Mouse (Mus musculus): ENCODE measurements around the gene Trmt1. TPM values are rescaled to one million over a fixed set of nuclear protein-coding genes. Genes with fewer than 3 reads are reported as not detected.

The Trmt1 gene
- total and polyA plus RNA-seq, 3 experiments = 77.0 to 160 (median 157) TPM

DNA sequence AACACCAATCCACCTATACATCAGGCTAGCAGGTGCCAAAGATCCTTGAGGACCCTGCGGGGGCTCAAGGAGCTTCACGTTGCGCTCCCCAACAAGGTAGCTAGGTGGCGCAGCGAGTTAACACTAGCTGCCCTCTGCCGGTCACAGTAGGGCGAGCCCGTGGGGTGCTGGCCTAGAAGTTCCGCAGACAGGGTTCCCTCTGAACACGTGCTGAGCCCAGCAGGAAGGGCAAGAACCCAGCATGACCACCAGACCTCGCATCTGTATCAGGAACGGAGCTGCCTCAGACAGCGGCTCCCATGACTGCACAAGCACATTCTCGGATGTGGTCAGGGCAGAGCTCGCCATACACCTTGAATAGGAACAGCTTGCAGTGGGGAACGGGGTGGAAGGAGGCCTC lies 51.5 kb downstream of the Trmt1 start (continued):
- TF ChIP-seq IRF4 (IDR thresholded peaks at IDR 0.05; ENCODE audit: low read depth, low read length) (no peak), KAT2A (IDR thresholded peaks at IDR 0.05; ENCODE audit: insufficient replicate concordance, low read length) (no peak), POLR2A (IDR thresholded peaks at IDR 0.05; ENCODE audit: low read depth, low read length) (no peak), GABPA (IDR thresholded peaks at IDR 0.05; ENCODE audit: insufficient replicate concordance, low read depth, low read length) (no peak), ETS1 (conservative IDR thresholded peaks at IDR 0.05; ENCODE audit: low read depth, low read length) (no peak), NELFE (IDR thresholded peaks at IDR 0.05; ENCODE audit: low read depth, low read length) (peak; percentile 80; the same call in 1 of the 2 replicates), PAX5 (IDR thresholded peaks at IDR 0.05; ENCODE audit: low read length) (no peak), NRF1 (IDR thresholded peaks at IDR 0.05; ENCODE audit: low read depth, low read length) (no peak), MAZ (IDR thresholded peaks at IDR 0.05; ENCODE audit: low read depth, low read length) (0 out of 2 replicates have a peak, but pooled peaks have one; percentile 45), USF1 (IDR thresholded peaks at IDR 0.05; ENCODE audit: low read depth, low read length) (peak; percentile 6; the same call in 1 of the 2 replicates), MXI1 (IDR thresholded peaks at IDR 0.05; ENCODE audit: low read depth, low read length) (peak; percentile 85), RAD21 (IDR thresholded peaks at IDR 0.05; ENCODE audit: low read depth, low read length) (peak; percentile 75), SMC3 (IDR thresholded peaks at IDR 0.05; ENCODE audit: low read depth, low read length) (peak; percentile 96), ZNF384 (IDR thresholded peaks at IDR 0.05; ENCODE audit: low read depth, low read length) (no peak; the same call in 1 of the 2 replicates), UBTF (IDR thresholded peaks at IDR 0.05; ENCODE audit: low read depth, low read length) (peak; percentile 40; the same call in 1 of the 2 replicates), MYC (IDR thresholded peaks at IDR 0.05; ENCODE audit: low read depth, low read length) (peak; percentile 92), SIN3A (IDR thresholded peaks at IDR 0.05; ENCODE audit: low read length) (no peak; the same call in 1 of the 2 replicates), ZKSCAN1 (IDR thresholded peaks at IDR 0.05; ENCODE audit: borderline replicate concordance, low read depth, low read length) (no peak), BHLHE40 (IDR thresholded peaks at IDR 0.05; ENCODE audit: low read depth, low read length) (peak; percentile 85)

DNA sequence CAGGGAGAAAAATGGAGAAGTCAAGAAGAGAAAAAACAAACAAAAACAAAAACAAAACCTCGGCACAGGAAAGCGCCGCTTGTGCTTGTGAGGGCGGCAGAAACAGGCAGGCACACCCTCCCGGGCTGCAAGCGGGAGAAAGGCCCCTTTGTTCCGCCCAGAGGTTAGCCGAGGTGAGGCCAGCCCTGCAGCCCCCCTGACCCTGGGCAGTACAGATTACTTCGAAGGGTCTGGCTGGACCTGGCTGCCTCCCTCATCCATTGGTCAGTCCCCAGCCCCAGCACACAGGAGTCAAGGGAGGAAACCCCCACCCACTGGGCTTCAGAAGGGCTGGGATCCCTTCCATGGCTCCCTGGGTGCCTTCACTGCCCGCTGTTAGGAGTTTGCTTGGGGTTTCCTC lies 52.2 kb downstream of the Trmt1 start:
- DNase-seq (ENCODE audit: extremely low read depth) = no peak
- Histone ChIP-seq H3K36me3 (replicated peaks in 1 of 2; ENCODE audit: control insufficient read depth in 1 of 2, insufficient read depth in 1 of 2, low read length in 1 of 2) (no peaks in the 10 kb centered on the region), H3K27me3 (replicated peaks) (peaks cover 88% of the 10 kb centered on the region), H3K4me2 (ENCODE audit: insufficient read depth, low read depth, poor library complexity, severe bottlenecking) (no peak overlapping the region), H3K27ac (ENCODE audit: insufficient read depth, low read depth) (no peak overlapping the region), H3K9ac (ENCODE audit: insufficient read depth, low read depth) (no peak overlapping the region), H3K79me2 (replicated peaks; ENCODE audit: control insufficient read depth, extremely low read depth, insufficient read depth, poor library complexity, severe bottlenecking) (no peaks in the 10 kb centered on the region), H3K4me1 (ENCODE audit: control insufficient read depth in 1 of 2, insufficient read depth in 2 of 2) (peaks cover 3 to 23% of the 10 kb centered on the region in 2 experiments), H3K4me3 (replicated peaks in 1 of 3; ENCODE audit: low read depth in 2 of 3, low read length in 2 of 3, poor library complexity in 1 of 3) (no peak overlapping the region), H3K9me3 (replicated peaks; ENCODE audit: low read length) (no peaks in the 10 kb centered on the region)
- in situ Hi-C loops (cut with MboI; ENCODE audit: low pct_ligation_motif_present, low pct_unique_long_range_greater_than_20kb, low sequenced_read_pairs) (loop anchor here (5.0 kb wide), 1 partner anchor 69 kb away; no protein-coding TSS in a partner anchor), dilution Hi-C loops (cut with MboI; ENCODE audit: extremely low pct_ligation_motif_present, extremely low pct_unique_long_range_greater_than_20kb, low sequenced_read_pairs) (no loop called here)
- TF ChIP-seq MEF2A (IDR thresholded peaks at IDR 0.05; ENCODE audit: borderline replicate concordance, low read depth, low read length) = no peak
- no peak for TF ChIP-seq NRF1 (IDR thresholded peaks at IDR 0.05; ENCODE audit: low read depth, low read length)
- TF ChIP-seq MAX (IDR thresholded peaks at IDR 0.05; ENCODE audit: low read length) = no peak
- no peak for TF ChIP-seq MAFK (IDR thresholded peaks at IDR 0.05; ENCODE audit: insufficient replicate concordance, low read length)
- TF ChIP-seq CHD2 (IDR thresholded peaks at IDR 0.05; ENCODE audit: low read length) = no peak
- no peak for TF ChIP-seq MYC (IDR thresholded peaks at IDR 0.05; ENCODE audit: low read depth, low read length)
